Mouse (Mus musculus) erythroblast, adult 5-6 weeks (primary cell): Measurements from ENCODE around the gene Slc26a3. TPM values are rescaled to one million over a fixed set of nuclear protein-coding genes. Genes with fewer than 3 reads are reported as not detected.

Experiments used
- ATAC-seq: replicated peaks from 2 replicates; pipeline ENCODE4 v1.8.0; 2016; ENCODE audit warnings: moderate number of reproducible peaks, mild to moderate bottlenecking, moderate TSS enrichment, inconsistent platforms; ENCODE audit not compliant: poor library complexity, low FRiP score, severe bottlenecking
- total RNA-seq, 2 experiments: library from RNA; stranded (forward) in 1 of 2; stranded (reverse) in 1 of 2; fragments of 150-400 nt in 1 of 2; fragments of 200-764, 138-1000 nt in 1 of 2; gene quantifications; 2 replicates each; pipeline versions ENCODE4 v1.2.3 to v1.2.4; 2015 to 2017; ENCODE audit warnings: low replicate concordance in 2 of 2

Gene Slc26a3
- total RNA-seq (2015; ENCODE audit: low replicate concordance) (not detected in 2 replicates), total RNA-seq (2017; ENCODE audit: low replicate concordance) (0.34 TPM in 1 of 2 replicates, not detected in the other)

DNA sequence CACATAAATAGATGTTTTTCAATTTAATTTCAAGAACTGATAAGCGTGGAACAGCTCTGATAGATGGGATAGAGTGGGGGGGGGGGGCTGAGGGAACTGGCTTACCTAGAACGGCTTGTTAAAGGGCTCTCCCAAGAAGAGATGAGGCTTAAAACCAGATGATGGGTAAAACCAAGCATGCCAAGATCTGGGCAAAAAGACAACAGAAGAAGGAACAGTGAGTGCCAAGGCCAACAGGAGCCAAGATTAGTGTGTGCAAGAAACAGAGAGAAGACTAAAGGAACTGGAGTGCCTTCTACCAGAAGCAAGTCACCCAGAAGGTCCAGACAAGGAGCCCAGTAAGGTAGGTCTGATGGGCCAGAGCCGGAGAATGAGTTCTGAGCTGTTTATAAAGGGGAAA, at the start of gene Slc26a3:
Gene Slc26a3, plus strand, starts transcription at position 301 of the 400 bp plus-strand sequence.
- no peak for ATAC-seq

GRCm38 (mm10) chr12:31350191-31350943, 40.3 kb upstream of the Slc26a3 start:
- no peak for ATAC-seq

GRCm38 (mm10) chr12:31350944-31351928, 39.4 kb upstream of the Slc26a3 start, which contains the start of gene Dld:
Dld (minus strand) TSS chr12:31351453.
- ATAC-seq = peak; percentile 99

- ATAC-seq = no peak
Measured at GRCm38 (mm10) chr12:31366428-31366827, 24.2 kb upstream of the Slc26a3 start.

GRCm38 (mm10) chr12:31367721-31368120, 22.9 kb upstream of the Slc26a3 start:
- no peak for ATAC-seq

DNA sequence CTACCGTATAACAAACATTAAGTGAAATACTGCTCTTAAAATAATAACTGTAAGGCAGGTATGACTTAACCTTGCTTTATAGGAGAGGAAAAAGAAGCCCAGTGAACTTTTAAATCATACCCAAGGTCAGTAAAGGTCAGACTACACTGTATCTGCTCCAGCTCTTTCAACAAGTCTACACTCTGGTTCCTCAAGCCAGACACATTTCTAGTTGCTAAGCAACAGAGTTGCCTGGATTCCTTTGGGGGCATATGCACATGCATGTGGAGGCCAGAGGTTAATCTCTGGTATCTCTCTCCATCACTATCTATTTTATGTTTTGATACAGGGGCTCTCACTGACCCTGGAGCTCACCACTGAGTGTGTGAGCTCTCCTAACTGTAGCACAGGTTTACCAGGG, 21.6 kb upstream of the Slc26a3 start:
- no peak for ATAC-seq

GRCm38 (mm10) chr12:31369656-31370055, 21.0 kb upstream of the Slc26a3 start:
- no peak for ATAC-seq

- ATAC-seq = peak; percentile 81
Measured at GRCm38 (mm10) chr12:31374603-31375282, 15.9 kb upstream of the Slc26a3 start.

- no peak for ATAC-seq
Measured at GRCm38 (mm10) chr12:31375283-31375615, 15.4 kb upstream of the Slc26a3 start.

- no peak for ATAC-seq
Measured at GRCm38 (mm10) chr12:31376326-31376950, 14.2 kb upstream of the Slc26a3 start.

DNA sequence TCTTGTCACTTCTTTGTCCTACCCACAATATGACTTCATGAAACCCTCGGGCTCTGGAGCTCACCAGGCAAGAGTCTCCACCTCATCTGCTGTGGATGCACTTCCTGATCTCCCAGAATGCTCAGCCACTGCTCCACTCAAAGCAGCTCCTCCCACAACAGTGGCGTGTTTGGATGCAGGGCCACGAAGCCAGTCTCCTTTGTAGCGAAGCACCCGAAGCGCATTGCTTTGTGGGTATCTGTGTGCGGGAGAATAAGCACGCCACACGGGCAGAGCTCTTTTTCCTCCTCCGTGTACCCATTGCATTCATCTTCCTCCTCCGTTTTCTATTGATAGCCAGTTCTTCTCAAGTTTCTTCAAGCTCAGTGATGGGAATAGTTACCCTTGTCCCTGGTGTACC, 13.4 kb upstream of the Slc26a3 start:
- no peak for ATAC-seq

DNA sequence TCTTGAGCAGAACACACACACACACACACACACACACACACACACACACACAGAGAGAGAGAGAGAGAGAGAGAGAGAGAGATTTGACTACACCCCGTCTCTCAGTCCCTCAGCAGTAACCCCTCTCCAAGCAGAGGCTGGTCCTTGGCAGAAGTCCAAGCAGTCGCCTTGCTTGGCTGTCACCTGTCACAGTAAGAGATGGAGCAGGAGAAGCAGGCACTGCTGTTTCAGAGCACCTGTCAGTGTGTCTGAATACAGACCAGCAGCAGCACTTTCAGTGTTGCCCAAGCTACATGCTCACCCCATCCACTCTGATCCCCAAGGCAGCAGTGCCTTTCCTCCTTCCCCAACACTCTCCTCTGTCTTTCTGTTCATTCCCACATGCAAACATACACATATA, 9.8 kb upstream of the Slc26a3 start:
- ATAC-seq = no peak

GRCm38 (mm10) chr12:31382451-31382850, 8.2 kb upstream of the Slc26a3 start:
- no peak for ATAC-seq

DNA sequence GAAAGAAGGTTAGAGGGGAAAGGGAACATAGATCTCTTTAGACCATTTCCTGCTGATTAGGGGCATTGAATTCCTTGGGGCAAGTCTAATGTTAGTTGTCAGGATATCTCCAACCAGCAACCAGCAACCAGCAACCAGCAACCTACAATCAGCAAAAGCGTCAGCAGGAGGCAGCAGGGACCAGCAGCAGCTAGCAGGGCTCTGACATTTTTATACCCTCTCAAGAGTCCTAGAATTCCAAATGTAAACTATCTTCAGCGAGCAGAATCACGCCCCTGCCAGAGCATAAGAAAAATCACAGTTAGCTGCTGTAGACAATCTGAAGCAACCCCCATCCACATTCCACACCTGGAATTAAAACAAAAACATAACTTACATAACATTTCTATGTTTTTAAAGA, 3.4 kb upstream of the Slc26a3 start:
- no peak for ATAC-seq

GRCm38 (mm10) chr12:31391696-31392095, 1.0 kb downstream of the Slc26a3 start:
- ATAC-seq = no peak

DNA sequence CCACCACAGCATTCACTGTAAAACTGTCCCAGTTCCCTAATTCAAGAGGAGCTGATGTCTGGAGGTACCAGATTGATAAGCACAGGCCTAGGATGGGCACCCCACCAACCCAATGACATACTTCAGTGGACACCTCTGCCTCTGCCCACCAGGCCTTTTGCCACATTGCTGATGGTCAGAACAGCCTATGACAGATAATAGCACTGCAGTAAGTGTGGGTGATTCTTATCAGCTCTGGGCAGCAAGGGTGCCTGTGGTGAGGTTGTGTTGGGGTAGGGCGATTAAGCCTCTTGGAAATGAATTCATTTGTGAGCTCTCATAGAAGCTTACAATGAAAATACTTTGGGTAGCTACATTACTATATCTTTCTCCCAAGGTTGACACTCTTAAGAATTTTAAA, 5.2 kb downstream of the Slc26a3 start:
- ATAC-seq = no peak

DNA sequence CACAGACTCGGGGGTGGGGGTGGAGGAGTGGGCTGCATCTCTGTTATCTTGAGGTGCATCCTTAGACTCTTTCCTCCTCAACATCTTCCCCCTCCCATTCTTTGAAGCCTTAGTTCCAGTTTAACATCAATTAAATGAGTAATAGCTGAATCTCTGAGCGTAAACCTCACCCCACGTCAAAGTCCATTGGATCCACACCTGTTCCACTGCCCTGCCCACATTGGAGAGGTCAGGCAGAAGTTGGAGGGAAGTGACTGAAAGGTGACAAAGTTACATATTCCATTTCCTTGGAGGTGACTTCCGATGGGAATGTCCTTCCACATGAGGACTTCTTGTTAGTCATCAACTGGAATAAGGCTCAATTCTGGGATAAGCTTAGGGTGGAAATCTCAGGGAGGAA, 7.0 kb downstream of the Slc26a3 start:
- ATAC-seq = no peak

DNA sequence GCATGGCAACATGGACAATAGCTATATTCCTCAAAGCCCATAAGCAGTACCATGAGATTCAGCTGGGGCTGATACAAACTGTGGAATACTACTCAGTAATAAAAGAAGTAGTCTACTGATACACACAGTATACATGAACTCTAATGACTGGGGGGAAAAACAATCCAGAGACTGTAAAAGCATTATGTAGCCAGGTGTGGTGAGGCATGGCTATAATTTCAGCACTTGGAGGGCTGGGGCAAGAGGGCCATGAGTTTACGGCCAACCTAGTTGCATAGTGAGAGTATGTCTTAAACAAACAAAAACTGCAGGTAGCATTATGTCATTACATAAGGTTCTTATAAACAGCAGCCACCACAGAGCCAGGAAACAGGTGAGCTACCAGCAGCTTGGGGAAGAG, 10.2 kb downstream of the Slc26a3 start:
- no peak for ATAC-seq

DNA sequence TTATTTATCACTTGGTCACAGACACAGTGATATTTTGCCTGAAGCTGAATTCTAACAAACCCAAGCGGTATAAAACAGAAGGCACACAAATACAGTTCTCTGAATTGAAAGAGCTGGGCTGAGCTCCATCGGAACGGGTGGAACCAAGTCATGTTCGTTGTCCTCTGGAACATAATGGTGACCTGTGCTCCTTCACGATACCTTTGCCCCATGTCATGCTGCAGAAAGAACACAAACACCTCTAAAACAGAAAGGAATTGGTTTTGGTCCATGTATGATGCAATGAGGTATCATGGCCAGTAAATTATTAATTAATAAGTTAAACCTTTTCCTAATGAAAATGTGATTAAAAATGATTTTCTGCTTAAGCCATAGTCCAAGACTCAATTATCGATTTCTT, 11.3 kb downstream of the Slc26a3 start:
- ATAC-seq = no peak
